Mouse (Mus musculus) olfactory bulb, adult 2 months (tissue): Measurements from ENCODE around the gene Grik3. TPM values are rescaled to one million over a fixed set of nuclear protein-coding genes. Genes with fewer than 3 reads are reported as not detected.

ENCODE experiments used
- H3K27ac ChIP-seq: fragments of 200-500 bp; 2 replicates; pipeline ENCODE4 v1.5.1; 2012; ENCODE audit warnings: low read depth, low read length; ENCODE audit not compliant: insufficient read depth
- H3K4me1 ChIP-seq: fragments of 200-500 bp; 2 replicates; pipeline ENCODE4 v1.6.1; 2012; ENCODE audit warnings: low read length; ENCODE audit not compliant: control insufficient read depth, insufficient read depth
- H3K4me3 ChIP-seq: fragments of 200-500 bp; 2 replicates; pipeline ENCODE4 v1.5.1; 2012; ENCODE audit warnings: mild to moderate bottlenecking, low read depth, low read length, moderate library complexity; ENCODE audit not compliant: insufficient read depth
- CTCF ChIP-seq: fragments of 200-500 bp; IDR thresholded peaks from 2 replicates; pipeline ENCODE4 v1.5.1; 2012; ENCODE audit warnings: low read depth, mild to moderate bottlenecking, low read length, moderate library complexity; ENCODE audit not compliant: insufficient read depth
- POLR2A ChIP-seq: fragments of 200-500 bp; IDR thresholded peaks from 2 replicates; pipeline ENCODE4 v1.6.1; 2012; ENCODE audit warnings: mild to moderate bottlenecking, low read depth, low read length, moderate library complexity; ENCODE audit not compliant: insufficient read depth
- WGBS: fragments of 180-500 bp; shearing (Covaris S2); methylation state at CpG from one replicate; pipeline ENCODE4 v1.1.7; 2018; 5-methylcytosine and 5-hydroxymethylcytosine counted together
- polyA plus RNA-seq: library from polyadenylated mRNA; stranded (reverse); fragments of >200 nt; gene quantifications from 2 replicates; pipeline ENCODE4 v1.2.4, GENCODE M21; 2012; ENCODE audit warnings: low replicate concordance; ENCODE audit not compliant: missing spikeins, insufficient read depth, insufficient read length

Gene Grik3
- polyA plus RNA-seq, 1 experiment: 45.0 TPM

DNA sequence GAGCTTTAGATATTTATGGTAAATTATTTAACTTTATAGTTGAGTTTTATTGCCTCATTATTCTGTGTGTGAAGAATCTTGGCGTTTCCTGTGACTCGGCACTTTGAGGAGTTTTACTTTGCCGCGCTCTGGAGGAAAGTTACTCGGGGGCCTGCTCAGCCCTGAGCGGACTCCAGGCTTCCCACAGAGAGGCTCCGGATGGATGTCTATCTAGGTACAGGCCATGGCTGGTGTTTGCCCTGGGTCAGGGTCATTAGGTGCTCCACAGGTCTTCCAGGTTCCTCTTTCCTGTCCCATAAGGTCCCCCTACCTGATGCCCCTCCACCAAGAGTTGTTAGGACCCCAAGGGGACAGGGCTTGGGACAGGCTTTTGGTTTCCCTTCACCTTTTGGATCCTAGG is 45.0 kb downstream of the Grik3 start:
- no peak for TF ChIP-seq CTCF
- TF ChIP-seq POLR2A: no peak
- Histone ChIP-seq H3K4me3 (no peak overlapping the region), H3K27ac (no peak overlapping the region), H3K4me1 (peaks cover 62% of the 10 kb centered on the region)
- 42% methylated on average over 7 of the region's 7 CpGs for whole genome bisulfite sequencing

DNA sequence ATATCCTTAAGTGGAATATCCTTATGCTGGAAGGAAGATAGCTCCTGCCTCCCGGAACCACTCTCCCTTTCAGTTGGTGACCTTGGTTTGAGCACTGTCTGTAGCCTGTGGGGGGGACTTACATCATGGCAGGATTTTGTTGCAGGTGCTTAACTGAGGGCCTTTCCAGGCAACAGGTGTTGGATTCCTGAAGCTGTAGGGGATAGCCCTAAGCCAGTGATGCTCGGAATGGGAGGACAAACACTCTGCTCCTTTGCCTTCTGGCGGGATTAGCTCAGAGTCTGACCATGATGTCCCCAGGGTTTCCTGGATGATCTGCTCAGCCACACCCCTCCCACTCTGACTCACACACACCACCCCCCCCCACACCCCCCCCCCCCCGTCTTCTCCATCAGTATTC is 45.5 kb downstream of the Grik3 start:
- Histone ChIP-seq H3K4me3 (no peak overlapping the region), H3K4me1 (peaks cover 61% of the 10 kb centered on the region), H3K27ac (no peak overlapping the region)
- TF ChIP-seq POLR2A: no peak
- no peak for TF ChIP-seq CTCF
- WGBS: 63% methylated on average over 4 of the region's 4 CpGs

- Histone ChIP-seq H3K4me3 (no peak overlapping the region), H3K4me1 (peaks cover 68% of the 10 kb centered on the region), H3K27ac (no peak overlapping the region)
- TF ChIP-seq POLR2A (no peak), CTCF (no peak)
- WGBS: 50% methylated on average over 3 of the region's 3 CpGs
These were observed 47.9 kb downstream of the Grik3 start for GRCm38 (mm10) chr4:125538301-125538965.

DNA sequence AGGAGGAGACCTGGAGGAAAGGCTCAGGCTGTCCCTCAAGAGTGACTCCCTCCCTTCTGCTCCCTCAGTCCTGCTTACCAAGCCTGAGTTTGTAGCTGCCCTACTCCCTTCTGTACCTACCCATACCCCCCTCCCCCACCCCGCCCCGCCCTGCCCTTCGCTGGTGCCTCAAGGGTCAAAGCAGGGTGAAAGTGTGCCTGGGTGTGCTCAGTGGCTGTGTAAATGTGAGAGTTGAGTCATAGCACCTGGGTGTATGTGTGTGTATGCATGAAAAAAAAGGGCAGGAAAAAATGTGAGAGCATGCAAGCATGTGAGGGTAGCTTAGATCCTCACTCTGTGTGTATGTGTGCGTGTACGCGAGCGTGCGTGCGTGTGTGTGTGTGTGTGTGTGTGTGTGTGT is 49.1 kb downstream of the Grik3 start:
- Histone ChIP-seq H3K4me1 (peaks cover 56% of the 10 kb centered on the region), H3K4me3 (no peak overlapping the region), H3K27ac (no peak overlapping the region)
- 91% methylated on average over 9 of the region's 9 CpGs for WGBS
- TF ChIP-seq POLR2A (no peak), CTCF (no peak)

- TF ChIP-seq POLR2A: no peak
- no peak for TF ChIP-seq CTCF
- Histone ChIP-seq H3K4me3 (no peak overlapping the region), H3K4me1 (peaks cover 61% of the 10 kb centered on the region), H3K27ac (no peak overlapping the region)
- 53% methylated on average over 5 of the region's 5 CpGs for WGBS
These were observed 52.7 kb downstream of the Grik3 start for GRCm38 (mm10) chr4:125543171-125543570.

DNA sequence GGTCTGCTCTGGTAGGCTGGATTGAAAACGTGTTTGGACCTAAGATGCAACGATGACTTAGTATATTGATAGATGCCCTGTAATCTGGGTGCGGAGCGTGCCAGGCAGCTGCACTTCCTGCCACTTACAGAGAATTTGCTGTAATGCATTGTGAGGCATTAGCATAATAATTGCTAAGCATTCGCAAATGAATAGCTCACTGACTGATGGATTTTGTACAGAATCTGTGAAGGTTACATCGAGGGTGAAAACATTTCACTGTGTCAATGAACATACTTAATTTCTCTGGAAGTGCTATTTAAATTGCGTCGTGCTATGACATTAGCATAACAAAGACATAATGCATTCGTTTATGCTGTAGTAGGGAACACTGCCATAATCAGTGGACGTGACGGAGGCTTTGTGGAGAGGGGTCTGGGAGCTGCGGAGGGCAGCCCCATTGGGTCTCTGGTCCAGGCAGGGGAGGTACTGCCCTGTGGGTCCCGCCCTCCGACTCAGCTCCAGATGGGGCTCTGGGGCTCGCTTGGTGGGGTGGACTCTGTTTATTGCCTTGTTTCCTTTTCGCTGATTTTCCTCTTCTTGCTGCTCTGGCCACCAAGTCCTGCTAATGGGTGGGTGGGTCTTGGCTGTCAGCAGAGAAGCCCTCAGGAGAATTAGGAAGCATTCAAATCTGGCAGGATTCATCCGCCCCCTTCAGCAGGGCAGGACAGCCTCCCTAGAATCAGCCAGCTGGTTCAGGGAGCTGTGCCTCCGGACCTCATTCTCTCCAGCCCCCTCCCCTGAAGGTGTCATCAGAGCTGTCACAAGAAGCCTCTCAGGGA is 54.7 kb downstream of the Grik3 start:
- Histone ChIP-seq H3K27ac (no peak overlapping the region), H3K4me3 (no peak overlapping the region), H3K4me1 (peaks cover 49% of the 10 kb centered on the region)
- 17% methylated on average over 18 of the region's 18 CpGs for WGBS
- TF ChIP-seq POLR2A (no peak), CTCF (no peak)

DNA sequence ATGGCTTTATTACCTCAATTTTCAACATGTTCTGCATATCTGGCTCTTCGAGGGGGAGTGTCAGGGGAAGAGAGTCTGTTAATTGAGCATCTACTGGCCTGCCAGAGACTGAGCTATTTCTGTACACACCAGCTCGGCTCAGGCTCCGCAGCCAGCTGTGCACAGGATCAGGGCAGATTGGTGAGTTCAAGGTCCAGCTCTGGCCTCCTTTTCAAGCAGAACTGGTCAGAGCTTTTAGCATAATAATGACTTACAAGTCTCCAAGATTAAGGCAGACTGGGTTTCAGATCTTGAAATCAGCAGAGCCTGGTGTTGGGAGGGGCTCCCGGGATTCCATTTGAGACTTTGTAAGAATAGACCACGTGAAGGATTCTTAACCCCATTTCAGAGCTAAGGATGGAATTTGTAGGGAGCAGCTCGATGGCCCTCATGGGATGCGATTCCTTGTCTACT is 55.3 kb downstream of the Grik3 start:
- Histone ChIP-seq H3K4me3 (no peak overlapping the region), H3K4me1 (peaks cover 45% of the 10 kb centered on the region), H3K27ac (no peak overlapping the region)
- TF ChIP-seq CTCF (no peak), POLR2A (no peak)
- 30% methylated on average over 7 of the region's 7 CpGs for WGBS

DNA sequence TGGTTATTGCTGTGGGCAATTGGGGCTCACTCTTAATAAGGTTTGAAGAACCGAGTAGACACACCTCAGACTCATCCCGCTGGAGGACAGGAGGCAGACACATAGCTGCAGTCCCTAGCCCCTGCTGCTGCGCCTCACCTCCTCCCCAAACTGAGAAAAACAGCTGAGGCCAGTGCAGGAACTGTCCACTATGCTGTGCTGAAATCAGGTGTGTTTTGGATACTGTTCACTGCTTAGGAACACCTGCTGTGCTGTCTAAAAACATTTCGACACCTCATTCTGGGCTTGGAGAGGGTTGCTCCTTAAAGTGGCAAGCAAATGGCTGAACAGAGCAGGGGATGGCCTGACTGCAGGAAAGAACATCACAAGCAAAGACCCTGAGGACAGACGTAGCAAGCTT is 57.7 kb downstream of the Grik3 start:
- Histone ChIP-seq H3K4me3 (no peak overlapping the region), H3K4me1 (peaks cover 27% of the 10 kb centered on the region), H3K27ac (no peak overlapping the region)
- TF ChIP-seq POLR2A: no peak
- TF ChIP-seq CTCF: no peak
- WGBS: 78% methylated on average over 5 of the region's 5 CpGs

DNA sequence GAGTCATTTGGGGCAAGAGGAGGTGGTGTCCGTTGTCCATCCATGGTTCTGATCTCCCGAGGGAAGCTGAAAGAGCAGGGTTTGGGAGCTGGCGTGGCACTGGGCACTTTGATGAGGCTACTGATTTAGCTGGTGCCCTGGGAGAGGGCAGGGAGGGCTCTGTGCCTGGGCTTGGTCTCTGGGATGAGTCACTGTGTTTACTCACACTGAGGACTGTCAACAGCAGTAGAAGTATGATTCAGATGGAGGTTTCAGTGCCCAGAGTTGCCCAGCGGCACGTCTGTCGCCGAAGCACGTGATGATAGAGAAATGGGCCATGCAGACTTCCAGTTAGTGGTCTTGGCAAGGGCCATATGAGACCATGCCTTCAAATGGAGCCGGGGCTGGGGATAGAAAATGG is 63.3 kb downstream of the Grik3 start:
- 48% methylated on average over 9 of the region's 9 CpGs for WGBS
- Histone ChIP-seq H3K4me1 (peaks cover 26% of the 10 kb centered on the region), H3K27ac (no peak overlapping the region), H3K4me3 (no peak overlapping the region)
- no peak for TF ChIP-seq CTCF
- no peak for TF ChIP-seq POLR2A

GRCm38 (mm10) chr4:125556405-125557308 is 66.2 kb downstream of the Grik3 start:
- H3K4me1 ChIP-seq: peaks cover 49% of the 10 kb centered on the region
- no peak overlapping the region for H3K4me3 ChIP-seq
- H3K27ac ChIP-seq: no peak overlapping the region
- TF ChIP-seq CTCF (no peak), POLR2A (no peak)
- 73% methylated on average over 14 of the region's 14 CpGs for WGBS
